Mouse (Mus musculus) small intestine, adult 2 months (tissue): ENCODE measurements around the gene Amdhd1. TPM values are rescaled to one million over a fixed set of nuclear protein-coding genes. Genes with fewer than 3 reads are reported as not detected.

ENCODE experiments used
- H3K27ac ChIP-seq: fragments of 200-500 bp; 2 replicates; pipeline ENCODE4 v1.5.1; 2012; ENCODE audit warnings: low read depth, low read length, control low read depth, inconsistent platforms; ENCODE audit not compliant: insufficient read depth
- H3K27me3 ChIP-seq: fragments of 200-500 bp; 2 replicates; pipeline ENCODE4 v1.6.1; 2012; ENCODE audit warnings: mild to moderate bottlenecking, moderate library complexity, low read length, inconsistent platforms; ENCODE audit not compliant: control insufficient read depth, insufficient read depth
- H3K36me3 ChIP-seq: fragments of 200-500 bp; 2 replicates; pipeline ENCODE4 v1.6.1; 2012; ENCODE audit warnings: mild to moderate bottlenecking, low read length, control low read depth, inconsistent platforms; ENCODE audit not compliant: control insufficient read depth, insufficient read depth
- H3K4me1 ChIP-seq: fragments of 200-500 bp; 2 replicates; pipeline ENCODE4 v1.6.1; 2012; ENCODE audit warnings: low read length, inconsistent platforms, mixed read lengths; ENCODE audit not compliant: control insufficient read depth, insufficient read depth, insufficient read length
- H3K4me3 ChIP-seq: fragments of 200-500 bp; 2 replicates; pipeline ENCODE4 v1.5.1; 2012; ENCODE audit warnings: low read depth, mild to moderate bottlenecking, control low read depth, inconsistent platforms, low read length, moderate library complexity
- CTCF ChIP-seq: fragments of 200-500 bp; IDR thresholded peaks from 2 replicates; pipeline ENCODE4 v1.5.1; 2012; ENCODE audit warnings: low read depth, mild to moderate bottlenecking, control low read depth, inconsistent platforms, low read length, moderate library complexity, mixed read lengths; ENCODE audit not compliant: insufficient replicate concordance, insufficient read length; ENCODE audit errors: extremely low read depth
- POLR2A ChIP-seq: fragments of 200-500 bp; IDR thresholded peaks from 2 replicates; pipeline ENCODE4 v1.6.1; 2012; ENCODE audit warnings: low read depth, mild to moderate bottlenecking, control low read depth, inconsistent platforms, low read length, moderate library complexity
- WGBS: fragments of 180-500 bp; shearing (Covaris S2); methylation state at CpG from one replicate; pipeline ENCODE4 v1.1.7; 2018; 5-methylcytosine and 5-hydroxymethylcytosine counted together
- polyA plus RNA-seq: library from polyadenylated mRNA; depleted of rRNA; stranded (reverse); fragments of >200 nt; gene quantifications from 2 replicates; pipeline ENCODE4 v1.2.3, GENCODE M21; 2012

Amdhd1 gene
- polyA plus RNA-seq, 1 experiment = 0.24 TPM

- no peak overlapping the region for H3K4me3 ChIP-seq
- no peaks in the 10 kb centered on the region for H3K36me3 ChIP-seq
- H3K4me1 ChIP-seq = no peaks in the 10 kb centered on the region
- H3K27ac ChIP-seq = no peak overlapping the region
- WGBS = 9% methylated on average over 7 of the region's 7 CpGs
- H3K27me3 ChIP-seq = no peaks in the 10 kb centered on the region
- TF ChIP-seq CTCF = peak; percentile 94
- no peak for TF ChIP-seq POLR2A
These were observed 9.2 kb upstream of the Amdhd1 start for GRCm38 (mm10) chr10:93548991-93549390.

GRCm38 (mm10) chr10:93547741-93548270 lies 8.0 kb upstream of the Amdhd1 start:
- WGBS = 90% methylated on average over 4 of the region's 4 CpGs
- TF ChIP-seq POLR2A (no peak), CTCF (no peak)
- no peaks in the 10 kb centered on the region for H3K36me3 ChIP-seq

GRCm38 (mm10) chr10:93544172-93544571 lies 4.3 kb upstream of the Amdhd1 start:
- Histone ChIP-seq H3K4me1 (peaks cover 4% of the 10 kb centered on the region), H3K4me3 (no peak overlapping the region), H3K27me3 (no peaks in the 10 kb centered on the region), H3K36me3 (no peaks in the 10 kb centered on the region), H3K27ac (no peak overlapping the region)
- TF ChIP-seq POLR2A = no peak
- TF ChIP-seq CTCF = no peak
- WGBS = 85% methylated on average over 5 of the region's 5 CpGs

More at GRCm38 (mm10) chr10:93547741-93548270, 8.0 kb upstream of the Amdhd1 start:
- Histone ChIP-seq H3K27ac (no peak overlapping the region), H3K4me3 (no peak overlapping the region), H3K4me1 (no peaks in the 10 kb centered on the region), H3K27me3 (no peaks in the 10 kb centered on the region)

GRCm38 (mm10) chr10:93543176-93543575 lies 3.3 kb upstream of the Amdhd1 start:
- H3K36me3 ChIP-seq = no peaks in the 10 kb centered on the region
- TF ChIP-seq CTCF (no peak), POLR2A (no peak)
- H3K27me3 ChIP-seq = no peaks in the 10 kb centered on the region
- H3K4me3 ChIP-seq = no peak overlapping the region
- WGBS = 36% methylated on average over 6 of the region's 6 CpGs
- H3K27ac ChIP-seq = no peak overlapping the region
- H3K4me1 ChIP-seq = peaks cover 4% of the 10 kb centered on the region

GRCm38 (mm10) chr10:93542356-93542755 lies 2.5 kb upstream of the Amdhd1 start:
- TF ChIP-seq POLR2A = no peak
- TF ChIP-seq CTCF = no peak
- Histone ChIP-seq H3K4me3 (no peak overlapping the region), H3K27ac (no peak overlapping the region), H3K4me1 (peaks cover 4% of the 10 kb centered on the region), H3K36me3 (no peaks in the 10 kb centered on the region), H3K27me3 (no peaks in the 10 kb centered on the region)
- 68% methylated on average over 4 of the region's 4 CpGs for WGBS

- Histone ChIP-seq H3K4me1 (peaks cover 4% of the 10 kb centered on the region), H3K27me3 (no peaks in the 10 kb centered on the region), H3K36me3 (no peaks in the 10 kb centered on the region), H3K4me3 (no peak overlapping the region), H3K27ac (no peak overlapping the region)
- 81% methylated on average over 1 of the region's 1 CpGs for WGBS
- TF ChIP-seq POLR2A (no peak), CTCF (no peak)
These were observed 1.8 kb upstream of the Amdhd1 start for GRCm38 (mm10) chr10:93541585-93541984.

- Histone ChIP-seq H3K36me3 (no peaks in the 10 kb centered on the region), H3K4me1 (peaks cover 4% of the 10 kb centered on the region), H3K4me3 (peak within 1 kb of the TSS; percentile 55), H3K27me3 (no peaks in the 10 kb centered on the region), H3K27ac (no peak within 1 kb of the TSS)
- TF ChIP-seq POLR2A (no peak), CTCF (no peak)
- WGBS = 56% methylated on average over 17 of the region's 17 CpGs
These were observed 788 bp upstream of the Amdhd1 start, which contains the start of gene Ccdc38 for GRCm38 (mm10) chr10:93540431-93541210. TSS of gene Ccdc38 (plus strand) at chr10:93540632.
